Mouse (Mus musculus): ENCODE data around the gene Aloxe3. TPM values are rescaled to one million over a fixed set of nuclear protein-coding genes. Genes with fewer than 3 reads are reported as not detected.

Aloxe3 gene
- polyA plus RNA-seq, 1 experiment from 2014 or later = 0.41 TPM

DNA sequence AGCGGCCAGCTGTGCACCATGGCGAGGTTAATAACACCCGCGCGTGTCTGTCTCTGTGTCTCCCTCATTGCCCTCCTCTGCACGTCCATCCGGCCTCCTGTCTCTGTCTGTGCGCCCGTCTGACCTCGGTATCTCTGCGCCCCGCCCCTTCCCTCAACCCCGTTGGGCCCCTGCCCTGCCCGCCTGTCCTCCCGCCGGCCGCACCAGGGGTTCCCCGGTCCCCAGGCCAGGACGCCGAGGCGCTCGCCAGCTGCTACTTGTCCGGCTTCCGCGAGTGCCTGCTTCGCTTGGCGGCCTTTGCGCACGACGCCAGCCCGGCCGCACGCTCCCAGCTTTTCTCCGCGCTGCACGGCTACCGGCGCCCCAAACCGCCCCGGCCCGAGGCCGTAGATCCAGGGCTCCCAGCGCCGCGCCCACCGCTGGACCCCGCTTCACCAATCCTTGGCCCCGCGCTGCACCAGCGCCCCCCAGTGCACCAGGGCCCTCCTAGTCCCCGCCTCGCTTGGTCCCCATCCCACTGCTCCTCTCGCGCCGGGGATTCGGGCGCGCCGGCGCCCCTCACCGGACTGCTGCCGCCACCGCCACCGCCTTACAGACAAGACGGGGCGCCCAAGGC, 3.3 kb upstream of the Aloxe3 start, which contains the start of gene 9130213A22Rik:
9130213A22Rik (minus strand) TSS at position 254 of the 616 bp plus-strand sequence.
- Histone ChIP-seq H3K4me2 (replicated peaks) (peak within 1 kb of the TSS; percentile 97), H3K27me3 (peaks cover 30% of the 10 kb centered on the region), H3K9ac (peak within 1 kb of the TSS; percentile 77), H3K9me3 (replicated peaks) (no peaks in the 10 kb centered on the region), H3K4me3 (peak within 1 kb of the TSS; percentile 81), H3K27ac (peak within 1 kb of the TSS; percentile 77), H3K36me3 (no peaks in the 10 kb centered on the region), H3K4me1 (peaks cover 37% of the 10 kb centered on the region)
- under 1% methylated on average over 59 of the region's 66 CpGs for WGBS
- ATAC-seq (ENCODE audit: low FRiP score) = peak; percentile 69

DNA sequence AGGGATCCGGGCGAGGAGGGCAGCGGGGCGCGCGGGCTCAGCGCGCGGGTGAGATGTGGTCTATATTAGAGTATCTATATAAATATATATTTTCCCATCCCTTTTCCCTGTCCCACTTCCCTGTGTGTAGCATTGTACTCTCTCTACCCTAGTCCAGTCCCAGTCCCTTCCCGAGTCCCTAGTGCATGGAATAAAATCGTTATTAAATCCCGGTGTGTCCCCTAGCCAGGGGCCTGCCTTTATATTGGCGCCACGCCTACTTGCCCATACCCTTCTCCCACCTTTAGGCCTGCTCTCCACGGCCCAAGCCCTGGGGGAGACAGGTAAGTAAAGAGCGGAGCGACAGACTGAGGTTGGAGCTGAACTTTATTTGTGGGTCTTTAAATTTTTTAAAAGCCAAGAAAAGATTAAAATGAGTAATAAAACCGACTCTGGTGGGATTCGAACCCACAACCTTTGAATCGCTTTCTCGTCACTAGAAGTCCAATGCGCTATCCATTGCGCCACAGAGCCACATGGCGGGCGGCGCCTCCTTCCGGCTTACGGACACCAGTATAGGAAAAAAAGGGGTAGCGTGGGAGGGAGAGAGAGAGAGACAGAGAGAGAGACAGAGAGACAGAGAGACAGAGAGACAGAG, 2.5 kb upstream of the Aloxe3 start:
- peak overlapping the region; percentile 97 for H3K4me2 ChIP-seq (replicated peaks)
- WGBS = under 1% methylated on average over 29 of the region's 29 CpGs
- H3K4me3 ChIP-seq = peak overlapping the region; percentile 81
- no peaks in the 10 kb centered on the region for H3K36me3 ChIP-seq
- peak; percentile 11; the same call in 1 of the 2 replicates for ATAC-seq (ENCODE audit: low FRiP score)
- H3K4me1 ChIP-seq = peaks cover 37% of the 10 kb centered on the region
- H3K27ac ChIP-seq = peak overlapping the region; percentile 77
- H3K9ac ChIP-seq = peak overlapping the region; percentile 77
- H3K27me3 ChIP-seq = peaks cover 35% of the 10 kb centered on the region
- no peaks in the 10 kb centered on the region for H3K9me3 ChIP-seq (replicated peaks)

DNA sequence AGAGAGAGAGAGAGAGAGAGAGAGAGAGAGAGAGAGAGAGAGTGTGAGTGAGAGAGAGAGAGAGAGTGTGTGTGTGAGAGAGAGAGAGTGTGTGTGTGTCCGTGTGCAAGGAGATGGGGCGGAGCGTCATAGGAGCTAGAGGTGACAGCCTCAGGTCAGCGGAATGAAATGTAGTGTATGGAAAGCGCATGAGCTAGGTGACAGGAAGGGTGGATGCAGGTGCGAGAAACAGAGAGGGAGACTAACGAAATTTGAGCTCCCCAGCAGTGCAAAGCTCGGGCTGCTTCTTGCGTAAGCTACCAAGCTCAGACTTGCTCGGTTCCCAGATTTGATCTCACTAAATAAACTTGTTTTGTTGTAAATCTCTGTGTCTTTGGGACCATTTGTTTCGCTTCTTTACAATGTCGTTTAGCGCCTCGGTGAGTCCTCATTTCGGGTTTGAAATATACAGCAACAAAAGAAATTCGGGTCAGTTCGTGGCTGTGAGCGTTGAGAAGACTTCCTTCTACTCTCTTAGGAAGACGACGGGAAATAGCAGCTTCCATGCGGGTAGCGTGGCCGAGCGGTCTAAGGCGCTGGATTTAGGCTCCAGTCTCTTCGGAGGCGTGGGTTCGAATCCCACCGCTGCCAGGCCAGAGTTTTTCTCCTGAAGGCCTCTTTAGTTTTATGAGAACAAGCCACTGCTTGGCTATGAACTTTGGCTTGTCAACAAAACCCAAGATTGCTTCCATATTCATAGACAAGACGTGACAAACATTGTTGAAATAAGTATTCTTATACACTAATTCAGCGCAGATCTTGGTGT, 1.8 kb upstream of the Aloxe3 start:
- no peaks in the 10 kb centered on the region for H3K9me3 ChIP-seq (replicated peaks)
- peak overlapping the region; percentile 81 for H3K4me3 ChIP-seq
- H3K36me3 ChIP-seq = no peaks in the 10 kb centered on the region
- peak overlapping the region; percentile 62 for H3K9ac ChIP-seq
- peak overlapping the region; percentile 24 for H3K27ac ChIP-seq
- H3K27me3 ChIP-seq = peaks cover 35% of the 10 kb centered on the region
- WGBS = under 1% methylated on average over 31 of the region's 31 CpGs
- peak overlapping the region; percentile 97 for H3K4me2 ChIP-seq (replicated peaks)
- peaks cover 35% of the 10 kb centered on the region for H3K4me1 ChIP-seq
- ATAC-seq (ENCODE audit: low FRiP score) = peak; percentile 39; the same call in 1 of the 2 replicates

DNA sequence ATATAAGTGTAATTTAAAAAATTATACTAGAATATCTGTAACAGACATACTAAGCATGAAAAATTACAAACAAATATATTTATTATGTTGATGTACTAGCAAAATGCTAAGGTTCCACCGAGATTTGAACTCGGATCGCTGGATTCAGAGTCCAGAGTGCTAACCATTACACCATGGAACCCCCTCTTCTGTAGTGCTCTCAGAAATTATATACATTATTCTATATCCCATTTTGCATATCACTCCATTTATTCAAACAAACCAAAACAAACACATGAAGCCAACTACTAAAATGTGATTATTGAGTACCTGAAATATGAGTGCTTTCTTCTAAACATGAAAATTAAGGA, 1.2 kb upstream of the Aloxe3 start:
- WGBS = under 1% methylated on average over 3 of the region's 3 CpGs
- H3K9me3 ChIP-seq (replicated peaks) = no peaks in the 10 kb centered on the region
- H3K4me2 ChIP-seq (replicated peaks) = peak overlapping the region; percentile 97
- H3K4me3 ChIP-seq = peak overlapping the region; percentile 81; the same call in 1 of the 2 replicates
- H3K9ac ChIP-seq = no peak overlapping the region
- H3K4me1 ChIP-seq = peaks cover 33% of the 10 kb centered on the region
- H3K27me3 ChIP-seq = peaks cover 30% of the 10 kb centered on the region
- no peak overlapping the region for H3K27ac ChIP-seq
- no peaks in the 10 kb centered on the region for H3K36me3 ChIP-seq
- 0 out of 2 replicates have a peak, but pooled peaks have one; percentile 35 for ATAC-seq (ENCODE audit: low FRiP score)

GRCm38 (mm10) chr11:69125041-69125851, 450 bp upstream of the Aloxe3 start:
- Histone ChIP-seq H3K4me2 (replicated peaks) (peak overlapping the region; percentile 75), H3K9ac (peak overlapping the region; percentile 61), H3K4me1 (peaks cover 26% of the 10 kb centered on the region), H3K27ac (0 out of 2 replicates have a peak overlapping the region, but pooled peaks have one; percentile 31), H3K36me3 (no peaks in the 10 kb centered on the region), H3K9me3 (replicated peaks) (no peaks in the 10 kb centered on the region), H3K27me3 (peaks cover 27% of the 10 kb centered on the region), H3K4me3 (peak overlapping the region; percentile 55)
- peak; percentile 33 for ATAC-seq (ENCODE audit: low FRiP score)
- WGBS = under 1% methylated on average over 24 of the region's 24 CpGs

- WGBS = 12% methylated on average over 20 of the region's 20 CpGs
- Histone ChIP-seq H3K9me3 (replicated peaks) (no peaks in the 10 kb centered on the region), H3K27ac (no peak overlapping the region), H3K27me3 (peaks cover 18% of the 10 kb centered on the region), H3K9ac (peak overlapping the region; percentile 61), H3K36me3 (no peaks in the 10 kb centered on the region), H3K4me2 (replicated peaks) (peak overlapping the region; percentile 75), H3K4me1 (peaks cover 18% of the 10 kb centered on the region), H3K4me3 (peak overlapping the region; percentile 55)
- no peak for ATAC-seq (ENCODE audit: low FRiP score)
Observed at GRCm38 (mm10) chr11:69125919-69126705, 416 bp downstream of the Aloxe3 start.

DNA sequence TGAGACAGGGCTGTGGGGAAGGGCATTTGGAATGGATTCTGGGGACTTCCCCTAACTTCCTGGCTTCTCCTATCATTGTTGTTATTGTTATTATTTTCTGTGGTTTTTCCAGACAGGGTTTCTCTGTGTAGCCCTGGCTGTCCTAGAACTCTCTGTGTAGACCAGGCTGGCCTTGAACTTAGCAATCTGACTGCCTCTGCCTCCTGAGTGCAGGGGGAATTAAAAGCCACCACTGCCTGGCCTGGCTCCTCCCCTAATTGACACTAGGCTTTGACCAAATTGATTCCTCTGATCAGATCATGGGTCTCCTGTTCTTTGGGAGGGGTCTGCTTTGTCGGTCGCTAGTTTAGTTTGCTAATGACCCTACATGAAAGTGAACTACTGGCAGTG, 1.0 kb downstream of the Aloxe3 start:
- Histone ChIP-seq H3K4me2 (replicated peaks) (peak overlapping the region; percentile 75), H3K27ac (no peak overlapping the region), H3K9ac (no peak overlapping the region), H3K9me3 (replicated peaks) (no peaks in the 10 kb centered on the region), H3K27me3 (peaks cover 15% of the 10 kb centered on the region), H3K36me3 (no peaks in the 10 kb centered on the region), H3K4me3 (no peak overlapping the region), H3K4me1 (peaks cover 12% of the 10 kb centered on the region)
- WGBS = 30% methylated on average over 2 of the region's 2 CpGs
- no peak for ATAC-seq (ENCODE audit: low FRiP score)

GRCm38 (mm10) chr11:69128426-69129122, 2.9 kb downstream of the Aloxe3 start:
- 75% methylated on average over 8 of the region's 8 CpGs for WGBS
- ATAC-seq (ENCODE audit: low FRiP score) = no peak

DNA sequence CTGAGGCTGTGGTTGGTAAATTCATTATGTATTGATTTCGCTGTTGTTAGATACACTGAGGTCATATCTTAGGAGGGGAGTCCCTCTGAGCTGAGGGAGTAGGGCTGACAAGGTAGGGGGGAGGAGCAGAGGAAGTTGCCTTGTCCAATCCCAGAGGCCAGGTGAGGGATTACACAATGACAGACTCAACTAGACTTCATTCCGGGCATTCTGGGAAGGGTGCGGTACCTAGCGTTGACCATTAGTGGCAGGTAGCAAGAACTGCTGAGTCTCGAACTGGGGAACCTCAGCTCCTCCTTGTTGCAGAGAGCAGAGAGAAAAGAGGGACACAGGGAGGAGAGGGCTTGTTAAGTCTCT, 7.8 kb downstream of the Aloxe3 start:
- H3K27ac ChIP-seq = no peak overlapping the region

More at GRCm38 (mm10) chr11:69128426-69129122, 2.9 kb downstream of the Aloxe3 start:
- Histone ChIP-seq H3K27ac (no peak overlapping the region), H3K27me3 (peaks cover 27% of the 10 kb centered on the region), H3K4me2 (replicated peaks) (no peak overlapping the region), H3K4me3 (no peak overlapping the region), H3K9me3 (replicated peaks) (no peaks in the 10 kb centered on the region), H3K36me3 (no peaks in the 10 kb centered on the region), H3K9ac (no peak overlapping the region), H3K4me1 (peaks cover 10% of the 10 kb centered on the region)

GRCm38 (mm10) chr11:69133923-69134621, 8.4 kb downstream of the Aloxe3 start:
- Histone ChIP-seq H3K9me3 (replicated peaks) (no peaks in the 10 kb centered on the region), H3K4me1 (peaks cover 13% of the 10 kb centered on the region; the same call in 1 of the 2 replicates), H3K9ac (peak overlapping the region; percentile 49), H3K27me3 (peaks cover 26% of the 10 kb centered on the region), H3K4me2 (replicated peaks) (peak overlapping the region; percentile 67), H3K27ac (no peak overlapping the region), H3K4me3 (peak overlapping the region; percentile 44), H3K36me3 (no peaks in the 10 kb centered on the region)
- peak; percentile 67 for ATAC-seq (ENCODE audit: low FRiP score)
- WGBS = 1% methylated on average over 34 of the region's 34 CpGs

More for the DNA sequence above, 7.8 kb downstream of the Aloxe3 start:
- peak overlapping the region; percentile 67 for H3K4me2 ChIP-seq (replicated peaks)
- 16% methylated on average over 5 of the region's 5 CpGs for WGBS
- peaks cover 26% of the 10 kb centered on the region for H3K27me3 ChIP-seq
- H3K4me1 ChIP-seq = peaks cover 13% of the 10 kb centered on the region; the same call in 1 of the 2 replicates
- H3K36me3 ChIP-seq = no peaks in the 10 kb centered on the region
- no peak overlapping the region; the same call in 1 of the 2 replicates for H3K9ac ChIP-seq
- ATAC-seq (ENCODE audit: low FRiP score) = no peak
- H3K4me3 ChIP-seq = peak overlapping the region; percentile 44
- no peaks in the 10 kb centered on the region for H3K9me3 ChIP-seq (replicated peaks)

All from hindbrain, embryonic 12.5 days (tissue).